Mouse (Mus musculus) stomach, embryonic 14.5 days (tissue): ENCODE measurements at regions not wholly inside any gene's neighbourhood (a gene's known extent, or its start where the extent isn't known, plus 50 kb on each side); places are given as distances from the start of the nearest gene placed in this dataset.
"Not testable (repeated sequence)": the region's sequence is repeated elsewhere in the genome, so short reads cannot be mapped to it uniquely, and the experiment has no call there.

ENCODE experiments used
- ATAC-seq: fragments of 200-750 bp; cut with Nextera tagmentation; 2 replicates; pipeline ENCODE4 v1.8.0; 2017; ENCODE audit warnings: low read depth, moderate TSS enrichment; ENCODE audit not compliant: insufficient number of reproducible peaks, insufficient read depth, low FRiP score
- H3K27ac ChIP-seq: fragments of 300-500 bp; sonication (generic); 2 replicates; pipeline ENCODE4 v1.5.1; 2014; ENCODE audit warnings: mild to moderate bottlenecking, low read length, moderate library complexity, mixed read lengths
- H3K27me3 ChIP-seq: fragments of 300-500 bp; sonication (generic); 2 replicates; pipeline ENCODE4 v1.6.1; 2014; ENCODE audit warnings: low read length, control low read depth, mixed read lengths; ENCODE audit not compliant: control insufficient read depth, insufficient read depth
- H3K36me3 ChIP-seq: fragments of 300-500 bp; sonication (generic); 2 replicates; pipeline ENCODE4 v1.6.1; 2014; ENCODE audit warnings: mild to moderate bottlenecking, control low read depth, low read length, moderate library complexity, mixed read lengths; ENCODE audit not compliant: control insufficient read depth, insufficient read depth
- H3K4me1 ChIP-seq: fragments of 300-500 bp; sonication (generic); 2 replicates; pipeline ENCODE4 v1.6.1; 2014; ENCODE audit warnings: low read length, control low read depth, mixed read lengths; ENCODE audit not compliant: control insufficient read depth, insufficient read depth
- H3K4me2 ChIP-seq: fragments of 300-500 bp; sonication (generic); replicated peaks from 2 replicates; pipeline ENCODE4 v1.6.1; 2014; ENCODE audit warnings: low read depth, low read length, control low read depth
- H3K4me3 ChIP-seq: fragments of 300-500 bp; sonication (generic); 2 replicates; pipeline ENCODE4 v1.5.1; 2014; ENCODE audit warnings: low read depth, low read length, control low read depth
- H3K9ac ChIP-seq: fragments of 300-500 bp; sonication (generic); replicated peaks from 2 replicates; pipeline ENCODE4 v1.6.1; 2014; ENCODE audit warnings: low read depth, mild to moderate bottlenecking, control low read depth, low read length, moderate library complexity, mixed read lengths
- H3K9me3 ChIP-seq: fragments of 300-500 bp; sonication (generic); 2 replicates; pipeline ENCODE4 v1.6.1; 2016; ENCODE audit warnings: low read depth, low read length, control low read depth; ENCODE audit not compliant: control insufficient read depth
- WGBS: fragments of 180-500 bp; shearing (Covaris S2); extraction: QIAGEN DNeasy Blood & Tissue Kit; methylation state at CpG from one replicate; pipeline ENCODE4 v1.1.7; 2014; 5-methylcytosine and 5-hydroxymethylcytosine counted together

DNA sequence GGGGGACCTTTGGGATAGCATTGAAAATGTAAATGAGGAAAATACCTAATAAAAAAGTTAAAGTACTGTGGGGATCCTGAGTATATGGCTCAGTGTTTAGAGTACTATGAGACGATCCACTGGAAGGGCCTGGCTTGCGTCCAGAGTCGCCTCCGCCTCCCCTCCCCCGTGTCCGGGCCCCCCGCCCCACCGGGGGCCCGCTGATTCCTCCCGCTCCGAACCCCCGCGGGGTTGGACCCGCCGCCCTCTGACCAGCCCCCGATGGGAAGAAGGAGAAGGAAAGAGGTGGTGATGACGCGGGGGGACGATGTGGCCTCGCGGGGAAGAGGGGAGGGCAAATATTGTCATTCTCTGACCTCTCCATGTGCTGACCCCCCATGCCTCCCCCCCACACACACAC is 500.8 kb upstream of the Gm12887 start:
- not testable (repeated sequence) for H3K27ac ChIP-seq, H3K4me2 ChIP-seq, H3K36me3 ChIP-seq, H3K4me3 ChIP-seq, H3K27me3 ChIP-seq, H3K9me3 ChIP-seq, H3K4me1 ChIP-seq, H3K9ac ChIP-seq
- peak; percentile 80; the same call in 1 of the 2 replicates for ATAC-seq
- WGBS: no CpG with 5 or more reads among the region's 21 CpGs
